Mouse (Mus musculus) CD4-positive helper T cell, adult 2 months (primary cell): ENCODE data around the gene Myrfl.

Source experiments
- DNase-seq: peaks from one replicate; pipeline ENCODE4 v3.0.0-alpha.2; 2012; ENCODE audit warnings: low read depth, missing footprints, low spot score

The Myrfl gene

DNA sequence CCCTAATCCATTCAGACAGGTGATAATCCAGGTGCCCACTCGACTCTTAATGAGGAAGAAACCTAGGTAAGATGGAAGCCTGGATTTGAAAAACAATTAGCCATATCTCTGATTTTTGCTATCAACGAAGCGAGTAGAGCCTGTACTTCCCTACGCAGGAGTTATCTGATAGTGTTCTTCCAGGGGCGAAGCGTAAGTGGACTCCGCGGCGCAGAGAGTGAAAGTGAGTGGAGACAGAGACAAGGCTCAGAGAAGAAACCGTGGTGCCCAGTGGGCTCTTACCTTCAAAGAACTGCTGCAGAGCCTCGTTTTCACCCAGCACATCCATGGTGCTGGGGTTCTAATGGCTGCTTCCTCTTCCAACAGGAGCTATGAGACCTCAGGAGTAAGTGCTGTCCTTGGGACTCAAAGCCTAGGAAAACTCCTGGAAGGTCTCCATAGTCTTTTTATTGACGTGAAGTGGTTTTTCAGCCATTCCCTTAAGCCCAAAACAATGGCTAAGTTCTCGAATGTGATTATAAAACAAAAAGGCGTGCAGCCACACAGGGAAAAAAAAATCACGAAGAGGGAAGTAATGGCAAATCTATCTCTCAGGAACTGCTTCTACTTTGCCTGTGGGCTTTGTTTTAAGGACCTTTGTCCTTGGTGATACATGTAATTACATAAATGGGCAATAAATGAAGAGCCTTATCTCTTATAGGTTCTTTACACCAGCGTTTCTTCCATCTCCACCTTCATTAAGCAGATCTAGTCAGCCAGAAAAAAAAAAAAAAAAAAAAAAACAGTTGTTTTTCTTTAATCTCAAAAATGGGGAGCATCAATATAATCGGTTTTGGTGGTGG lies at the start of gene Myrfl:
Gene Myrfl (minus strand): TSS at position 584 of the 842 bp plus-strand sequence.
- DNase-seq, result no peak

- DNase-seq, result no peak
Measured at GRCm38 (mm10) chr10:116944940-116945339, 48.2 kb upstream of the Myrfl start.

DNA sequence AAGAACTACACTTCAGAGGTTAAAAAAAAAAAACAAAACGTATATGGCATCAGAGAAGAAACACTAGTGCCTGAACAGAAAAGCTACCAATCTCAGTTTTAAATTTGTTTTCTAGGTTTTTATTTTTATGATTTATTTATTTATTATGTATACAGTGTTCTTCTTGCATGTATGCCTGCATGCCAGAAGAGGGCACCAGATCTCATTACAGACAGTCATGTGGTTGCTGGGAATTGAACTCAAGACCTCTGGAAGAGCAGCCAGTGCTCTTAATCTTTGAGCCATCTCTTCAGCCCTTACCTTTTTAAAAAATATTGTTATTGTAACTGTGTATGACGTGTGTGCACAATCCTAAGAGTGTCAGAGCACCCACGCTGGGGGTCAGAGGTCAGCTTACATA lies 47.4 kb upstream of the Myrfl start:
- peak; percentile 41 for DNase-seq

DNA sequence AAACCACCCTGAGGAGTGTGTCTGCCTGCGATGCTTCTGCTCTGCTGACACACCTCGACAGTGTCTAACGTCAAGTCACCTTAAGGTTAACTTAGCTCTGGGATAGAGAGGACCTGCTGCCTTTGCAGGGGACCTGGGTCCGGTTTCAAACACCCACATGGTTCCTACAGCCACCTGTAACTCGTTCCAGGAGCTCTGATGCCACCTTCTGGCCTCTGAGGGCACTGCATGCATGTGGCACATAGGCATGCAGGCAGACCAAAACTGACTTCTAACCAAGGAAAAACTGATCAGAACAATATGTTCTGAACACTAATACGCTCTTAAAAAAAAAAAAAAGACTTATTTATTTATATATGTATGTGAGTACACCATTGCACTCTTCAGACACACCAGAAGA lies 46.3 kb upstream of the Myrfl start:
- DNase-seq, result peak; percentile 53

- peak; percentile 36 for DNase-seq
Measured at GRCm38 (mm10) chr10:116935028-116935427, 38.3 kb upstream of the Myrfl start.

GRCm38 (mm10) chr10:116933794-116934193 lies 37.1 kb upstream of the Myrfl start:
- DNase-seq, result peak; percentile 28

DNA sequence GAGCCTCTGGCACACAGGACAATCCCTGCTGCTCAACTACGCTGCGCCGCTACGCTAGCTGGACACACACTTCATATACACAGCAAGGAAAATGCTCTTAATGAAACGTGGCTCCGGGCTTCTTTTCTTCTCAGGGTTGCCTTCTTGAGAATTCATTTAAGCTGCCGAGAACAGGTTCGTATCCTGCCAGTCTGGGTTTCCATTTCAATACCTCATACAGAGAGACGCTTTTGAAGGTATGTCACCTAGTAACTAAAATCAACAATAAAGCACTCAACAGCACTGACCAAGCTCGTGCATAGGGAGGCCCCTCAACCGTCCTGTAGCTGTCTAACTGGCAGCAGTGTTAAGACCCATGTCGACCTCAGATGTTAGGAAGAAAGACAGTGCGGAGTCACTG lies 35.7 kb upstream of the Myrfl start:
- DNase-seq, result peak; percentile 28

DNA sequence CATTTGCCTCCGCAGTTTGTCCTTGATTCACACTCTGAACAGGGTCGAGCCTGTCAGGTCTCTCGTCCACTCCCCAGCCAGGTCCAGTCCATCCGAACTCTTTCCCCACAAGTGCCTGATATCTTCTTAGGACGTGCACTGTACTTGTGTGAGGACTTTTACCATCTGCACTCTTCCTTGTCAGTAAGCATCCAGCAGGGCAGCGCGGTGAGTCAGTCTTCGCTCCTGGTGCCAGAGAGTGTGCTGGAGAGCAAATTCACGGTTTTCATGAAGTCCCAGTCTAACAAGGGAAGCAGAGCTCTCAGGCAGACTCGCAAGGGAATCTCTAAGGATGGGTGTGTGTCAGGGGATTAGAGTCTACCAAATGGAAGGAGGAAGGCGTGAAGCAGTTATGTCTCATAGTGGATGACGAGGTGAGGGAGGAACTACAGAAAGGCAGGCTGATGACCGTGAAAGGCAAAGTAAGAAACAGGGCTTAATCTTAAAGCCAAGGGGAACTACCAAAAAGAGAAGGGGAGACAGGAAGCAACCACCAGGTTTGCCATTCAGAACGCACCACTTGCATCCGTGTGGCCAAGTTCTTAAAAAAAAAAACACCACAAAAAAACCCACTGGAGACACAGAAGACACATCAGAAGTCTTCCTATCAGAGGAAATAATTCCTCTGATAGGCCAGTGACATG lies 34.9 kb upstream of the Myrfl start:
- DNase-seq, result peak; percentile 56

DNA sequence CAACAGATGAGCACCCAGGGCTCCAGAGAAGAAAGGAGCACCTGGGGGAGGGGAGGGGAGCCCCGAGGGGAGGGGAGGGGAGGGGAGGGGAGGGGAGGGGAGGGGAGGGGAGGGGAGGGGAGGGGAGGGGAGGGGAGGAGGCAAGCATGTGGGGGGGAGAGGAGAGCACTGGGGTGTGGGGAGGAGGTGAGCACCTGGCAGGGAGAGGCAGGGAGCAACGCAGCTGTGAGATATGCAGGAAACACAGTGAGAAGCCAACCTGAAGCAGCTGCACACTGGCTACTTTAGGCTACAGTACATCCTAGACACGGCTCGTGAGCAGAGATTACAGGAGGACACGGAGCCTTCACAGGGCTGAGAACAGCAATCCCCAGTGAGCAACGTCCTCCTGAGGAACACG lies 34.2 kb upstream of the Myrfl start:
- peak; percentile 62 for DNase-seq

DNA sequence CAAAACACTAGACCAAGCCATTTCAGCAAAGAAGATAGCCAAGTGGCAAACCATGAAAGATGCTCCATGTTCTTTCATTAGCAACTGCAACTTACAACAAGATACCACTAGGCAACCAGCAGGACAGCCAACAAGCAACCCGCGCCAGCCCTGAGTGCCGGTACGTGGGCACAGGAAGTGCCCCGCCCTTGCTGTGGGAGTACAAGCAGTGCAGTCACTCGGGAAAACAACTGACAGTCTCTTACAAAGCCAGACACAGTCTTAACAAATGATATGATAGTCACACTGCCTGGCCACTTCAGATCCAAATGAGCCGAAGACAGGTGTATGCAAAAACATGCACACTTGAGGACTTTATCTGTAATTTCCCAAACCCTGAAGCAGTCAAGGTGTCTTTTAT lies 33.8 kb upstream of the Myrfl start:
- DNase-seq, result peak; percentile 86

DNA sequence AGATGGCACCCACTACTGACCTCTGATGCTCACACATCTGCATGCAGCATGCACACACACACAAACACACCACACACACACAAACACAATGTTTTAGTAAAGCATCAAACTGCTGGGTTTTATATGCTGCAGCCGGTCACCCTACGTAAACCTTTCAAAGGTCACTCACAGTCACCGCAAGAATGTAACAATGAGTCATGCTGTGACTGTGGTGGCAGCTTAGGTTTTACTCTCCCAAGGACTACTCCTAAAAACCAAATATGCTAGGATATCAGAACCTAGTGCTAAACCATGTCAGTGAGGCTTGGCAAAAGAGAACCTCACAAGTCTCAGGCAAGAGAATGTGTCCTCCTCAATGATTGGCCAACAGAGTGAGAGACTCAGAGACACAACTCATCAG lies 32.1 kb upstream of the Myrfl start:
- DNase-seq, result no peak

GRCm38 (mm10) chr10:116926428-116927113 lies 29.9 kb upstream of the Myrfl start:
- DNase-seq, result no peak

DNA sequence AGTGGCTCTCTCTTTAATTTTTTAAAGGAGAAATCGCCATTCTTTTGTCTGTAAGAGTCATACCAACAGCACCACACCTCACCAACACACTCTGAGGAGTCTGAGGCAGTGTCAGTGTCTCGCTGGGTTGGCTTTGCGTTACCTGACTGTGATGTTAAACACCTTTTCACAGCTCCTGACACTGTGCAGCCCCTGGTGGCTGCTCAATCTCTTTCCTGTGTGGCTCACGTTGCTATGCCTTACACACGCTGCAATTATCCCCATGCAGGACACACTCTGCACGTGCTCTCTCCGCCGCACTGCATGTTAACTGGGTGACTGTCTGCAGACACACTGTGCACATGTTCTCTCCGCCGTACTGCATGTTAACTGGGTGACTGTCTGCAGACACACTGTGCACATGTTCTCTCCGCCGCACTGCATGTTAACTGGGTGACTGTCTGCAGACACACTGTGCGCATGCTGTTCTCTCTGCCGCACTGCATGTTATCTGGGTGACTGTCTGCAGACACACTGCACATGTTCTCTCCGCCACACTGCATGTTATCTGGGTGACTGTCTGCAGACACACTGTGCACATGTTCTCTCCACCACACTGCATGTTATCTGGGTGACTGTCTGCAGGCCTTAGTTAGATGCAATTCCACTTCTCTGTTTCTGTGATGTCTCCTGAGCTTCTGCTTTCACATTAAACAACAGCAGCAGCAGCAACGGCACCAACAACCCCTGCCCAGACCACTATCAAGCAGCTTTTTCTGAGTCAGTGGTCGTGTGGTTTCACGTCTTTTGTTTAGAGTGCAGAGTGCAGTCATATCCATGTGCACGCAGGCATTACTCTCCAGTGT lies 27.2 kb upstream of the Myrfl start:
- peak; percentile 40 for DNase-seq

DNA sequence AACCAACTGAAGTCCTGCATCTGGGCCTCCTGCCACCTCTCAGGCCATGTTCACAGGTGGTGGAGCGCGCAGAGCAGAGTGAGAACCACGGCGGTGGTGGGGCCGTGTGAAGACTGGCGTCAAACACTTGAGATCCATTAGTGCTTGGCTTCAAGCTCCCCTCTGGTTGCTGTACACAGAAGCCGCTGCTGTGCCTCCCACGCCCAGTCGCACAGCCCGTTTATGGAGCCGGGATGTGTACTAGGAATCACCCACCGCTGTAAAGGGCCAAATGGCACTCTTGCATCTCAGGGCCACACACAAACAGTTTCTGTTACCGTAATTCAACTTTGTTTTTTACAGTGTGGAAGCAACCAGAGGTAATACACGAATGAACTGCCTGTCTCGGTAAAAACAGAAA lies 25.4 kb upstream of the Myrfl start:
- peak; percentile 34 for DNase-seq

GRCm38 (mm10) chr10:116921416-116921815 lies 24.7 kb upstream of the Myrfl start:
- DNase-seq, result no peak

DNA sequence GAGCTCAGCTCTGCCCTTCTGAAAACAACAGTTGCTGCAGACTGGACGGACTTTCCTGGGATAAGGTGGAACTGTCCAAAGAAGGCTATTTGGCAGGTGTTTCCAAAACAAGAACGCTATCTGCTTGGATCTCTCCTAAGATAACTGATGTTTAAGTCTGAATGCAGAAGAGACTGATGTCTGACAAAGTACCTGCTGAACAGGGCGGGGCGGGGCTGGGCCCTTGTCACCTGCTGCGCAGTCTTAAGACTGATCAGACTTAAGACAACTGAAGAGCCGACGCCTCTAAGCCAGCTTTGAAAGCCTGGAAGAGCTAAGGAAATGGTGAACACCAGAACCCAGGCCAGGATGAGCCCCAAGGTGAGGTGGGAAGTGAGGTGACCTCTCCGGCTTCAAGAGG lies 23.9 kb upstream of the Myrfl start:
- DNase-seq, result peak; percentile 27

DNA sequence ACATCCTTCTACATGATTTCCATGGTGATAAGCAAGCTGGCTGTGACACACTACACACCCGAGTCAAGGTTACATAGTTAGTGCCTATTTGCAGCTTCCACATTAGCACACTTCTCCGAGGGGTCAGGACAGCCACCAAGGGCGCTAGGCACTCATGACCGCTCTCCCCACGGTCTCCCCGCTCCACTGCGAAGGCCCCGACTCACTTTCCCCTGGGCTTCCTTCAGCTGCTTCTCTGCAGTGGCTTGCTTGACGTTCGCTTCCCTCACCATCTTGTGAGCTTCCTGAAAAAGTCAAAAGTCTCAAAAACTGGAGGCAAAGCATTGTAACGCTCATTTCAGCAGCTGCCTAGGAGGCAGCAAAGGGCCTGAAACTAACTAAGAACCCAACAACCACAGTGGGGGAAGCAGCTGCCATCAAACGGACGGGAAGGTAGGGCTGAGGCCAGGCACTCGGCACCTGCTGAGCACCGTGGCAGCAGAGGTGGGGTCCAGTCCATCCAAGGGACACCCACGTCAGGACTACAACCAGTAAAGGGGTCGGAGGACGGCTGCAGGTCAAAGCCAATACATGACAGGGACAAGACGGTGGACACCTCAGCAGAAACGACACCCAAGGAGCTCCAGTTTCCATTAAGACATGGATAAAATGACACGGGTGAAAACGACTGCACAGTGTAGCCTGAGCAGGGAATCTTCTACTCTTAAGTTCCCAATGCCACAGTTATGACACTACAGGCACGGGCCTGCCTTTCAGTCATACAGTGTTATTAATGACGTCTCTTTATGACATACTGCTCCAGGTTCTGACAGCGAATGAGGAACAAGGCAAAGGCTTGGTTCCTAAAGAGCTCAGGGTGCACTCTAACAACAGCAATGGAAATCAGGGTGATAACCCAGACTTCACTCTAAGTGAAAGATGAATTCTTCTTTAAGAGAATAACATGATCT lies 22.9 kb upstream of the Myrfl start:
- peak; percentile 52 for DNase-seq

DNA sequence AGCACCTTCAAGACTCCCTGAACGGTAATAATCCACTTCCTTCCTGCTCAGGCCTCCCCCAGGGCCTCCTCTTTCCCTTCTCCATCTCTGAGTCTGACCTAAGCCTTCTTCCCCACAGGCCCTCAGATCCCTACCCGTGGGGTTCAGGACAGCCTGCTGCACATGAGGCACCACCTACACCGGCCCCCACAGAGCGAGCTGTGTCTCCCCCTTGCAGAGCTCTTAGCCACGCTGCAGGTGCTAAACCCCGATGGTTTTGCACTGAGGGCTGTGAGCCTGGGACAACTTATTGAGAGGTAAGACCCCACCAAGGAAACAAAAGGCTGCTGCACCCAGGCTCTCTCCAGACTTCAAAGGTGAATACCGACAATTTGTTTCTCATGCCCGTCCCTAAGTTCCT lies 19.9 kb upstream of the Myrfl start:
- peak; percentile 33 for DNase-seq

GRCm38 (mm10) chr10:116915286-116915685 lies 18.6 kb upstream of the Myrfl start:
- DNase-seq, result peak; percentile 20

GRCm38 (mm10) chr10:116914586-116914985 lies 17.9 kb upstream of the Myrfl start:
- peak; percentile 47 for DNase-seq
